13 mouse cellular contexts compared by ENCODE assay signal in genomic region chr11:115970006-115970673, GRCm38 (mm10). TPM values are rescaled to one million over a fixed set of nuclear protein-coding genes. Genes with fewer than 3 reads are reported as not detected.
DNase-seq lines count a peak whose midpoint lies in the region; ATAC-seq and TF ChIP-seq lines count a peak whose summit lies in the region.
"Had no signal": no experiment of that assay in that cellular context is flagged by ENCODE, and none has a peak within 500 bp of the region (broad histone marks: within the 10 kb centered on the region; RNA-seq: fewer than 3 reads in every experiment).

No protein-coding gene starts in this region.

- peak overlapping the region; percentile 74 for H3K27ac ChIP-seq in midbrain, embryonic 10.5 days (replicated peaks)
- H3K27ac ChIP-seq in midbrain, postnatal 0 days (ENCODE audit: low read depth, low read length): no peak overlapping the region
- peak overlapping the region; percentile 57 for H3K27ac ChIP-seq in embryonic facial prominence, embryonic 10.5 days (replicated peaks)
- H3K27ac ChIP-seq in kidney, embryonic 14.5 days (ENCODE audit: low read depth, low read length): peak overlapping the region; percentile 48; the same call in 1 of the 2 replicates
- peak overlapping the region; percentile 87 for H3K27ac ChIP-seq in stomach, postnatal 0 days (replicated peaks)

- DNase-seq in midbrain, embryonic 10.5 days (ENCODE audit: low spot score): no peak
- DNase-seq in midbrain, postnatal 0 days (ENCODE audit: low spot score): no peak
- DNase-seq in embryonic facial prominence, embryonic 10.5 days (ENCODE audit: low spot score): no peak
- DNase-seq in stomach, postnatal 0 days (ENCODE audit: low spot score): peak; percentile 72
- DNase-seq in layer of hippocampus, postnatal 14 days (ENCODE audit: low spot score in 2 of 2): no peak
- DNase-seq in layer of hippocampus, adult 8-10 months (ENCODE audit: low spot score in 2 of 2): no peak
- DNase-seq in right cerebral cortex, postnatal 10 days (ENCODE audit: low spot score in 2 of 2): no peak
- DNase-seq: cerebellum, adult 9-10 months; heart, postnatal 4 days; layer of hippocampus, adult 9-11 months; lung, postnatal 36 days had no signal

- no peak for TF ChIP-seq CTCF in midbrain, postnatal 0 days (IDR thresholded peaks at IDR 0.05)
- TF ChIP-seq CTCF in stomach, postnatal 0 days (IDR thresholded peaks at IDR 0.05; ENCODE audit: low read depth): no peak

- H3K9me3 ChIP-seq in midbrain, embryonic 10.5 days (replicated peaks): no peaks in the 10 kb centered on the region; the same call in 1 of the 2 replicates
- no peaks in the 10 kb centered on the region for H3K9me3 ChIP-seq in midbrain, postnatal 0 days (ENCODE audit: low read length)
- H3K9me3 ChIP-seq in embryonic facial prominence, embryonic 10.5 days: no peaks in the 10 kb centered on the region
- no peaks in the 10 kb centered on the region for H3K9me3 ChIP-seq in kidney, embryonic 14.5 days (ENCODE audit: control insufficient read depth, low read length)
- no peaks in the 10 kb centered on the region for H3K9me3 ChIP-seq in stomach, postnatal 0 days (ENCODE audit: control insufficient read depth, low read length)

- H3K4me2 ChIP-seq in midbrain, postnatal 0 days (ENCODE audit: low read depth, low read length, poor library complexity, severe bottlenecking): no peak overlapping the region
- H3K4me2 ChIP-seq in kidney, embryonic 14.5 days (replicated peaks; ENCODE audit: low read depth, low read length): no peak overlapping the region; the same call in 1 of the 2 replicates
- no peak overlapping the region; the same call in 1 of the 2 replicates for H3K4me2 ChIP-seq in stomach, postnatal 0 days (replicated peaks; ENCODE audit: low read depth)

- peaks cover 23% of the 10 kb centered on the region for H3K36me3 ChIP-seq in midbrain, embryonic 10.5 days
- H3K36me3 ChIP-seq in midbrain, postnatal 0 days (ENCODE audit: insufficient read depth, low read length): peaks cover 11% of the 10 kb centered on the region
- peaks cover 22% of the 10 kb centered on the region for H3K36me3 ChIP-seq in embryonic facial prominence, embryonic 10.5 days (replicated peaks)
- H3K36me3 ChIP-seq in kidney, embryonic 14.5 days (ENCODE audit: control insufficient read depth, insufficient read depth, low read length): peaks cover 19% of the 10 kb centered on the region
- no peaks in the 10 kb centered on the region for H3K36me3 ChIP-seq in stomach, postnatal 0 days (ENCODE audit: control insufficient read depth, insufficient read depth, low read length)

- peaks cover 22% of the 10 kb centered on the region for H3K27me3 ChIP-seq in midbrain, embryonic 10.5 days (ENCODE audit: low read depth, poor library complexity, severe bottlenecking)
- H3K27me3 ChIP-seq in midbrain, postnatal 0 days (ENCODE audit: insufficient read depth, low read length): peaks cover 17% of the 10 kb centered on the region
- peaks cover 27% of the 10 kb centered on the region for H3K27me3 ChIP-seq in embryonic facial prominence, embryonic 10.5 days (replicated peaks; ENCODE audit: low read depth, poor library complexity, severe bottlenecking)
- H3K27me3 ChIP-seq in kidney, embryonic 14.5 days (ENCODE audit: control insufficient read depth, insufficient read depth, low read length): peaks cover 16% of the 10 kb centered on the region
- no peaks in the 10 kb centered on the region for H3K27me3 ChIP-seq in stomach, postnatal 0 days (ENCODE audit: control insufficient read depth, insufficient read depth, low read length)

- ATAC-seq in midbrain, postnatal 0 days (ENCODE audit: low FRiP score): no peak
- peak; percentile 30; the same call in 1 of the 2 replicates for ATAC-seq in kidney, embryonic 14.5 days (ENCODE audit: low FRiP score, low TSS enrichment)
- ATAC-seq in stomach, postnatal 0 days (ENCODE audit: low FRiP score, low TSS enrichment): peak; percentile 64

- 70% methylated on average over 15 of the region's 15 CpGs for WGBS in midbrain, embryonic 10.5 days
- WGBS in midbrain, postnatal 0 days: 58% methylated on average over 15 of the region's 15 CpGs
- 67% methylated on average over 15 of the region's 15 CpGs for WGBS in embryonic facial prominence, embryonic 10.5 days
- WGBS in kidney, embryonic 14.5 days: 35% methylated on average over 15 of the region's 15 CpGs
- 30% methylated on average over 15 of the region's 15 CpGs for WGBS in stomach, postnatal 0 days

- peaks cover 26% of the 10 kb centered on the region for H3K4me1 ChIP-seq in midbrain, embryonic 10.5 days
- no peaks in the 10 kb centered on the region; the same call in 1 of the 2 replicates for H3K4me1 ChIP-seq in midbrain, postnatal 0 days (ENCODE audit: insufficient read depth, low read length)
- peaks cover 30% of the 10 kb centered on the region for H3K4me1 ChIP-seq in embryonic facial prominence, embryonic 10.5 days
- peaks cover 20% of the 10 kb centered on the region for H3K4me1 ChIP-seq in kidney, embryonic 14.5 days (ENCODE audit: control insufficient read depth, insufficient read depth, low read length)
- H3K4me1 ChIP-seq in stomach, postnatal 0 days (replicated peaks; ENCODE audit: control insufficient read depth, insufficient read depth): 0 out of 2 replicates have a peak, but pooled peaks cover 5% of the 10 kb centered on the region

- no peak overlapping the region for H3K9ac ChIP-seq in midbrain, postnatal 0 days (replicated peaks; ENCODE audit: low read length, poor library complexity, severe bottlenecking)
- no peak overlapping the region for H3K9ac ChIP-seq in kidney, embryonic 14.5 days (ENCODE audit: low read depth, low read length)
- 0 out of 2 replicates have a peak overlapping the region, but pooled peaks have one; percentile 18 for H3K9ac ChIP-seq in stomach, postnatal 0 days (ENCODE audit: low read length)

- no peak overlapping the region for H3K4me3 ChIP-seq in midbrain, embryonic 10.5 days
- no peak overlapping the region for H3K4me3 ChIP-seq in midbrain, postnatal 0 days (ENCODE audit: low read depth, low read length)
- H3K4me3 ChIP-seq in embryonic facial prominence, embryonic 10.5 days: no peak overlapping the region
- no peak overlapping the region for H3K4me3 ChIP-seq in kidney, embryonic 14.5 days (ENCODE audit: low read length)
- no peak overlapping the region for H3K4me3 ChIP-seq in stomach, postnatal 0 days (ENCODE audit: low read depth, low read length)
- H3K4me3 ChIP-seq: erythroblast, embryonic 14.5 days had no signal

- TF ChIP-seq EP300 in stomach, postnatal 0 days (optimal IDR thresholded peaks at IDR 0.05): no peak

RNA-seq across cellular contexts. Expression of gene Itgb4, which starts 4.4 kb away (rescaled TPM):
- polyA plus RNA-seq in midbrain, embryonic 10.5 days (2016; fragmentation: Nextera tagmentation; extraction: Ambion mirVana): 0.63 and 0.67 TPM in 2 replicates
- total RNA-seq in midbrain, postnatal 0 days (2014; rRNA removed): 2.2 and 3.0 TPM in 2 replicates
- 1.0 and 1.2 TPM in 2 replicates for polyA plus RNA-seq in midbrain, postnatal 0 days (2015; fragmentation: Nextera tagmentation; extraction: Ambion mirVana)
- 1.1 and 1.5 TPM in 2 replicates for polyA plus RNA-seq in embryonic facial prominence, embryonic 10.5 days (2016; fragmentation: Nextera tagmentation; extraction: Ambion mirVana)
- 1.1 and 2.1 TPM in 2 replicates for polyA plus RNA-seq in kidney, embryonic 14.5 days (2014; fragmentation: Nextera tagmentation; extraction: Ambion mirVana)
- 12.7 and 14.6 TPM in 2 replicates for polyA plus RNA-seq in stomach, postnatal 0 days (2015; fragmentation: Nextera tagmentation; extraction: Ambion mirVana)
- total RNA-seq in layer of hippocampus, postnatal 14 days (2021): 1 to 10 TPM; 1.4 to 2.2 TPM
- total RNA-seq in layer of hippocampus, adult 8-10 months (2022): 10 to 100 TPM in 3 of 4 experiments, 1 to 10 TPM in 1; 6.7 to 13.0 (median 11.3) TPM

RNA-seq across cellular contexts. Expression of gene Recql5, which starts 36.9 kb away (rescaled TPM):
- 30.6 and 31.8 TPM in 2 replicates for polyA plus RNA-seq in midbrain, embryonic 10.5 days (2016; fragmentation: Nextera tagmentation; extraction: Ambion mirVana)
- 18.9 and 20.4 TPM in 2 replicates for total RNA-seq in midbrain, postnatal 0 days (2014; rRNA removed)
- polyA plus RNA-seq in midbrain, postnatal 0 days (2015; fragmentation: Nextera tagmentation; extraction: Ambion mirVana): 8.0 and 10.5 TPM in 2 replicates
- 27.9 and 30.7 TPM in 2 replicates for polyA plus RNA-seq in embryonic facial prominence, embryonic 10.5 days (2016; fragmentation: Nextera tagmentation; extraction: Ambion mirVana)
- 13.0 and 19.1 TPM in 2 replicates for polyA plus RNA-seq in kidney, embryonic 14.5 days (2014; fragmentation: Nextera tagmentation; extraction: Ambion mirVana)
- polyA plus RNA-seq in stomach, postnatal 0 days (2015; fragmentation: Nextera tagmentation; extraction: Ambion mirVana): 7.2 and 8.1 TPM in 2 replicates
- 10 to 100 TPM; 23.2 to 25.7 TPM for total RNA-seq in layer of hippocampus, postnatal 14 days (2021)
- 10 to 100 TPM; 27.4 to 32.5 (median 30.3) TPM for total RNA-seq in layer of hippocampus, adult 8-10 months (2022)

RNA-seq across cellular contexts. Expression of gene Sap30bp, which starts 37.1 kb away (rescaled TPM):
- polyA plus RNA-seq in midbrain, embryonic 10.5 days (2016; fragmentation: Nextera tagmentation; extraction: Ambion mirVana): 51.9 and 52.1 TPM in 2 replicates
- total RNA-seq in midbrain, postnatal 0 days (2014; rRNA removed): 44.3 and 46.4 TPM in 2 replicates
- polyA plus RNA-seq in midbrain, postnatal 0 days (2015; fragmentation: Nextera tagmentation; extraction: Ambion mirVana): 43.3 and 54.3 TPM in 2 replicates
- 48.4 and 50.8 TPM in 2 replicates for polyA plus RNA-seq in embryonic facial prominence, embryonic 10.5 days (2016; fragmentation: Nextera tagmentation; extraction: Ambion mirVana)
- 41.4 and 48.1 TPM in 2 replicates for polyA plus RNA-seq in kidney, embryonic 14.5 days (2014; fragmentation: Nextera tagmentation; extraction: Ambion mirVana)
- polyA plus RNA-seq in stomach, postnatal 0 days (2015; fragmentation: Nextera tagmentation; extraction: Ambion mirVana): 23.6 and 27.0 TPM in 2 replicates
- total RNA-seq in layer of hippocampus, postnatal 14 days (2021): 10 to 100 TPM; 39.2 to 50.4 TPM
- 10 to 100 TPM; 39.7 to 60.3 (median 44.3) TPM for total RNA-seq in layer of hippocampus, adult 8-10 months (2022)

RNA-seq across cellular contexts. Expression of gene Galk1, which starts 42.4 kb away (rescaled TPM):
- polyA plus RNA-seq in midbrain, embryonic 10.5 days (2016; fragmentation: Nextera tagmentation; extraction: Ambion mirVana): 161 and 210 TPM in 2 replicates
- 36.3 and 44.0 TPM in 2 replicates for total RNA-seq in midbrain, postnatal 0 days (2014; rRNA removed)
- 47.7 and 49.5 TPM in 2 replicates for polyA plus RNA-seq in midbrain, postnatal 0 days (2015; fragmentation: Nextera tagmentation; extraction: Ambion mirVana)
- polyA plus RNA-seq in embryonic facial prominence, embryonic 10.5 days (2016; fragmentation: Nextera tagmentation; extraction: Ambion mirVana): 212 and 216 TPM in 2 replicates
- 155 and 166 TPM in 2 replicates for polyA plus RNA-seq in kidney, embryonic 14.5 days (2014; fragmentation: Nextera tagmentation; extraction: Ambion mirVana)
- 119 and 126 TPM in 2 replicates for polyA plus RNA-seq in stomach, postnatal 0 days (2015; fragmentation: Nextera tagmentation; extraction: Ambion mirVana)
- total RNA-seq in layer of hippocampus, postnatal 14 days (2021): 10 to 100 TPM; 14.6 to 16.9 TPM
- 10 to 100 TPM; 11.6 to 20.7 (median 16.1) TPM for total RNA-seq in layer of hippocampus, adult 8-10 months (2022)

RNA-seq across cellular contexts. Expression of gene H3f3b, which starts 57.6 kb away (rescaled TPM):
- polyA plus RNA-seq in midbrain, embryonic 10.5 days (2016; fragmentation: Nextera tagmentation; extraction: Ambion mirVana): 1,512 and 1,693 TPM in 2 replicates
- total RNA-seq in midbrain, postnatal 0 days (2014; rRNA removed): 568 and 792 TPM in 2 replicates
- polyA plus RNA-seq in midbrain, postnatal 0 days (2015; fragmentation: Nextera tagmentation; extraction: Ambion mirVana): 2,143 and 2,254 TPM in 2 replicates
- 1,824 and 1,981 TPM in 2 replicates for polyA plus RNA-seq in embryonic facial prominence, embryonic 10.5 days (2016; fragmentation: Nextera tagmentation; extraction: Ambion mirVana)
- polyA plus RNA-seq in kidney, embryonic 14.5 days (2014; fragmentation: Nextera tagmentation; extraction: Ambion mirVana): 1,830 and 1,881 TPM in 2 replicates
- polyA plus RNA-seq in stomach, postnatal 0 days (2015; fragmentation: Nextera tagmentation; extraction: Ambion mirVana): 1,343 and 1,357 TPM in 2 replicates
- 100 to 1,000 TPM; 338 to 355 TPM for total RNA-seq in layer of hippocampus, postnatal 14 days (2021)
- total RNA-seq in layer of hippocampus, adult 8-10 months (2022): 100 to 1,000 TPM; 243 to 308 (median 280) TPM
